Mouse (Mus musculus): ENCODE data around the gene Krtap9-3.

DNA sequence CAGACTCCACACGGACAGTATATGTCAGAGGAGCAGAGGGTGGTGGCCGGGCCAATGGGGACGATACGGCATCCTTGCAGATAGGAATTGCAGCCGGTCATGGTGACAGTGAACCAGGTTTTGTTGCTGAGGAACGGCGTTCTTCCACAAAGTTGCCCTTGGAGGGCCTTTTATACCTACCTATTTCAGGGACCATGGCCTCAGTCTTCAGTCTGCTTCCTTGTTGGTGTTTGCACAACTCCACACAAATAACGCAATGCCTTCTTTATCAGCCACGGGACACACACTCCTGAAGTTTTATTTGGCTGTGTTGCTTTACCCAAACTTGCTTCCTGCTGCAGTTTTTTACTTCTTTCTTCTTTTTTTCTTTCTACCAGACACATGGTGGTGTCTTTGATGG lies 38.5 kb downstream of the Krtap9-3 start, which contains the start of gene Gm11939:
- TF ChIP-seq POLR2A (IDR thresholded peaks at IDR 0.05; ENCODE audit: borderline replicate concordance, control insufficient read depth, low read depth, low read length) (no peak), CTCF (IDR thresholded peaks at IDR 0.05; ENCODE audit: control insufficient read depth, insufficient read depth, low read length) (no peak)
